Mouse (Mus musculus): ENCODE data around the gene Fam189a1.

Gene Fam189a1

GRCm38 (mm10) chr7:65156514-65156911 lies at the start of gene Fam189a1:
TSS of gene Fam189a1 (minus strand) at chr7:65156570.
- DNase-seq: no peak

GRCm38 (mm10) chr7:65206021-65206420 lies 49.7 kb upstream of the Fam189a1 start:
- no peak for DNase-seq

- DNase-seq: no peak
These were observed 46.3 kb upstream of the Fam189a1 start for GRCm38 (mm10) chr7:65202719-65203118.

- DNase-seq: no peak
These were observed 24.3 kb upstream of the Fam189a1 start for GRCm38 (mm10) chr7:65180694-65181093.

- DNase-seq: no peak
These were observed 14.4 kb upstream of the Fam189a1 start for GRCm38 (mm10) chr7:65170762-65171161.

GRCm38 (mm10) chr7:65157031-65158025 lies 958 bp upstream of the Fam189a1 start:
- no peak for DNase-seq

GRCm38 (mm10) chr7:65155628-65156513 lies 499 bp downstream of the Fam189a1 start:
- DNase-seq: no peak

- DNase-seq: no peak
These were observed 1.8 kb downstream of the Fam189a1 start for GRCm38 (mm10) chr7:65154576-65154975.

GRCm38 (mm10) chr7:65153846-65154245 lies 2.5 kb downstream of the Fam189a1 start:
- DNase-seq: no peak

GRCm38 (mm10) chr7:65151526-65151925 lies 4.8 kb downstream of the Fam189a1 start:
- DNase-seq: no peak

- DNase-seq: no peak
These were observed 7.3 kb downstream of the Fam189a1 start for GRCm38 (mm10) chr7:65149040-65149439.

- no peak for DNase-seq
These were observed 11.5 kb downstream of the Fam189a1 start for GRCm38 (mm10) chr7:65144881-65145280.

- no peak for DNase-seq
These were observed 14.3 kb downstream of the Fam189a1 start for GRCm38 (mm10) chr7:65141907-65142698.

GRCm38 (mm10) chr7:65140832-65141231 lies 15.5 kb downstream of the Fam189a1 start:
- DNase-seq: no peak

GRCm38 (mm10) chr7:65140099-65140498 lies 16.3 kb downstream of the Fam189a1 start:
- DNase-seq: no peak

- no peak for DNase-seq
These were observed 32.6 kb downstream of the Fam189a1 start for GRCm38 (mm10) chr7:65123766-65124165.

- no peak for DNase-seq
These were observed 39.5 kb downstream of the Fam189a1 start for GRCm38 (mm10) chr7:65116903-65117302.

- DNase-seq: no peak
These were observed 41.0 kb downstream of the Fam189a1 start for GRCm38 (mm10) chr7:65115366-65115765.

- no peak for DNase-seq
These were observed 44.7 kb downstream of the Fam189a1 start for GRCm38 (mm10) chr7:65111664-65112063.

GRCm38 (mm10) chr7:65105566-65105965 lies 50.8 kb downstream of the Fam189a1 start:
- DNase-seq: no peak

GRCm38 (mm10) chr7:65105097-65105467 lies 51.3 kb downstream of the Fam189a1 start:
- DNase-seq: no peak
